Mouse (Mus musculus): ENCODE data around the gene Nudt16l1.

Nudt16l1 gene

GRCm38 (mm10) chr16:4938461-4938860 is at the start of gene Nudt16l1:
TSS of gene Nudt16l1 (plus strand) at chr16:4938761.
- no peak for DNase-seq

DNA sequence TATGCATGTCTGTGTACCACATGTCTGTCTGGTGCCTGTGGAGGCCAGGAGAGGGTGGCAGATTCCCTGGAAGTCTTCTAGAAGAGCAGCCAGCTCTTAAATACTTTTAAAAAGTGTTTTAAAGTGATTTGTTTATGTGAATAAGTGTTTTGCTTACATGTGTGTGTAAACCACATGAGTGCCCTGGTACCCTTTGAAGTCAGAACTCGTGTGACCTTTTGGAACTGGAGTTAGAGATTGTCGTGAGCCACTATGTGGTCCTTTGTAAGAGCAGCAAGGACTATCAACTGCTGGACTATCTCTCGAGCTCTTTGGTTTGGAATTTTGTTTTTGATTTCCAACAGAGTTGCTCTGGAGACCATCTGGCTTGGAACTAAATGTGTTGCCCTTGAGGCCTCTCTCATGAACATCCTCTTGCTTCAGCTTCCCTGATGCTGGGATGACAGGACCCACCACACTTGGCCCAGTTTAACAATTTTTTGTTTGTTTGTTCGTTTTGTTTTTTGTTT is 48.3 kb upstream of the Nudt16l1 start:
- no peak for DNase-seq

DNA sequence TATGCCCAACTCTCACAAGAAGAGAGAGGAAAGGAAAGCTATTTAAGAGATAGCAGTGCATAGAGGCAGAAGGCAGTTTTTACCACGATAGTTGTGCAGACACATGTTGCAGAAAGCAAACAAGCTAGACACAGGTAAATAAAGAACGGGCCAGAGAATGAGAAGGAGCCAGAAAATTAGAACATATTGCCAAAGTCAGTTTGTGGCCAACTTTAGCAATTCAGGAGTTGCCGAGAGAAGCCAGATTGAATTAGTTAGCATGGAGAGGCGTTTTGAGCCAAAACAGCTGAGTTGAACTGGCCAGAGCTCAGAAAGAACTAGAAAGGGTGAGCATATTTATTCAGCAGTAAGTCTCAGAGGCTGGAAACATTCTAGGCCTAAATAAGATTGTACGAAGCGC is 46.4 kb upstream of the Nudt16l1 start:
- no peak for DNase-seq

GRCm38 (mm10) chr16:4894201-4894908 is 44.2 kb upstream of the Nudt16l1 start:
- DNase-seq, result no peak

GRCm38 (mm10) chr16:4896249-4897027 is 42.1 kb upstream of the Nudt16l1 start:
- DNase-seq, result no peak

DNA sequence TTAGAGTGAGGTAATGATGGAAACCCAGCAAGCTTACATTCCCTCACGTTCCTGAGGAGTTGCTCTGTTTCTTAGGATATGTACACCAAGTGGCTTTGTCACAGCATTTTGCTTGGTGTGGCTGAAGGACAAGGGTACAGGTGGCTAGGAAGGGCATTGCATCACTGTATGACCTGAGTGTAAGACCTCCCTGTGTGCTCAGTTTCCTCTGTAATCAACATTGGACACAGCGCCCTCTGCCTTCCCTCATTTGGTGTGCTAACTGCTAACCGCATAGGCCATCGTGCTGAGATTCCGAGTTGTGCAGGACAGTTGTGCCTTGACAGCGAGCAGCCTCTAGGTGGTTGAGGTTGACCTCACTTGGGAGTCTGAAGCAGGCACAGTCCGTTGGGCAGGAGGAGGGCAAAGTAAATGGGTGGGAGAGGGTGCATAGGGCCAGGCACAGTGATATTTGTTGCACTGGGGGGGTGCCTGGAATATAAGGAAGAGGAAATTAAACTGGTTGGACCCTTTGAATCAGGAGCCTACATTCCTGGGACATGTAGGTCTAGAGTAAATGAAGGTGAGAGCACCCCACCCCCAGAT is 41.3 kb upstream of the Nudt16l1 start:
- DNase-seq, result no peak

DNA sequence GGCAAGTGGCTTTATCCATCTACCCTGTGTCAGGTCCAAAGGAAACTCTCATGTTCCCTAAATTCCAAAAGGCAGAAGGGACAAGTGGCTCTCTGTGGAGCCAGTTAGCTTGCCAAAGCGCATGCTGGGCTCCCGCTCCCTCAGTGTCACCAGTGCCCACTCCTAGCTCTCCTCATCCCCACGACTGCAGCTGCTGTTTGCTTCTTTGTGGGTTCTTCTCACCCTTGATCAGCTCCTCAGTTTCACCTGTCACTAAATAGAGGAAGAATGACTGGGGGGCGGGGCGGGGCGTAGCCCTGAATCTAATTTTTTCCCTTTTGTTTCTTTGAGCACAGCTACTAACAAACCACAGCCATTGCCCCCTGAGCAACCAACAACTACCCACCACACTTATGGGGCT is 39.7 kb upstream of the Nudt16l1 start:
- DNase-seq, result peak in 1 of 2 experiments; percentile 34

DNA sequence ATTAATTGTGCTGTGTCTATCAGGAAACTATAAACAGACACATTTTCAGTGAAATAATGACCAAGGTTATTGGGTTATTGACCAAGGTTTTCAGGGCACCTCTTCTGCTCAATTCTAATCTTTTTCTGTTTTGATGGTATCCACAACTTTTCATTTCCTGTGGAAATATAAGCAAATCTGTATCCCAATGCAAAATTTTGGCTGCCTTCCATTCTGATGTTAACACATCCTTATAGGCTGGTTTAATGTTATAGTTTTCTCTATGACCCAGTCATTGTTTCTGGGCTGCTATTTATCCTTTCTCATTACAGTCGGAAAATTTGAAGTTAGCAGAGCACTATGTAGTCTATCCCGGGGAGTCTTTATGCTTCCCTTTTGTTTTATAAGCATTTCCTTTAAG is 38.9 kb upstream of the Nudt16l1 start:
- DNase-seq, result no peak

GRCm38 (mm10) chr16:4901167-4901566 is 37.4 kb upstream of the Nudt16l1 start:
- DNase-seq, result no peak

DNA sequence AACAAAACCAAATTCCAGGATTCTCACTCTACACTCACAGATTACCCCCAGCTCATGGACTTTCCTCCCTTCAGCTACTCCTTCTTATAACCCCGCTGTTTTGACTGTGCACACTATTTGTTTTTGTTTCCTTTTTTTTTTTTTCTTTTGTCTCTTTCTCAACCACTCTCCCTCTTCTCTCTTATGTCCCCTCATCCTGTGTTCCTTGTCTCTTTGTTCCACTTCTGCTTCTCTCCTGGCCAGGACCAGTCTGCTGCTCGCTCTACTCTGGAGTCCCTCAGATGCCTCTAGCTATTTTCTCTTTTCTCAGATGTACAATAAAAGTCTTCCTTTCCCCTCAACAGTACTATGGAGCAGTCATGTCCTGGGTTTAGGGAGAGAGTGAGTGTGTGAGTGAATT is 36.2 kb upstream of the Nudt16l1 start:
- no peak for DNase-seq

GRCm38 (mm10) chr16:4903491-4904102 is 35.0 kb upstream of the Nudt16l1 start:
- DNase-seq, result no peak

DNA sequence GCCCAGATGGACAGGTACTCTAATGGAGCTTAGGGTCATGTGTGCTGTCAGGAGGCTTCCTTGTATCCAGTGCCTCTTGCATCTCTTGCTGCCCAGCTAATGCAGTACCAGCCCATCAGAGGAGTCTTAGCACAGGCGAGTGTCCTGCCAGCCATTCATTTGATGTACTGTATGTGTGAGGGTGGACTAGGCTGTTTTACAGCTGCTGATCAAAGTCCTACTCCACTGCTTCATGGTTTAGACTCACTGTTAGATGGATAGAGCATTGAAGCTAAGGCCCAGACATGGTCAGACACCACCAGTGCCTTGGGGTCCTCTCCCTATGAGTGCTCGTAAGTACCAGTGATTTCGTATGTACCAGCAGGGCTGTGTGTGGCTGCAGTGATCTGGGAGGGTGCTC is 33.7 kb upstream of the Nudt16l1 start:
- DNase-seq, result no peak

- no peak for DNase-seq
Observed at GRCm38 (mm10) chr16:4905591-4905990, 33.0 kb upstream of the Nudt16l1 start.

- no peak for DNase-seq
Observed at GRCm38 (mm10) chr16:4906559-4906958, 32.0 kb upstream of the Nudt16l1 start.

DNA sequence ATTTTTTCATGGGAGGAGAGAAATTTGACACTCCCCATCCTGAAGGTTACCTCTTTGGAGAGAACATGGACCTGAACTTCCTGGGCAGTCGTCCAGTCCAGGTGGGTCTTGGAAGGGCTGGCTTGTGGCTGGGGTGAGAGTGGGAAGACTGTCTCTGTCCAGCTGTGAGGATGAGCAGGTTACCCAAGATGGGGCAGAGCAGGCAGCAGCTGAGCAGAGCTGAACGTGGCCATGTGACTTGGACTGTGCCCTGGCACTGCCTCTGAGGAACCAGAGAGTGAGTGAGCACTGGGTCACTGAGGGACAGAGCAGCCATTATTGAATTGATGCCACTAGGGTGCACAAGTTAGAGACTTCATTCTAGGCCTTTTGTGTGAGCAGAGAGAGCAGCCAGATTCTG is 31.2 kb upstream of the Nudt16l1 start:
- no peak for DNase-seq

GRCm38 (mm10) chr16:4907972-4908371 is 30.6 kb upstream of the Nudt16l1 start:
- no peak for DNase-seq

- DNase-seq, result no peak
Observed at GRCm38 (mm10) chr16:4909745-4910144, 28.8 kb upstream of the Nudt16l1 start.

- DNase-seq, result no peak
Observed at GRCm38 (mm10) chr16:4910758-4911157, 27.8 kb upstream of the Nudt16l1 start.

GRCm38 (mm10) chr16:4912074-4912648 is 26.4 kb upstream of the Nudt16l1 start:
- no peak for DNase-seq

GRCm38 (mm10) chr16:4912907-4913782 is 25.4 kb upstream of the Nudt16l1 start:
- DNase-seq, result no peak

- peak; percentile 70 to 80 for DNase-seq
Observed at GRCm38 (mm10) chr16:4913783-4914735, 24.5 kb upstream of the Nudt16l1 start.
